Mouse (Mus musculus) heart, adult 2 months (tissue): ENCODE results near the gene Sugp2. TPM values are rescaled to one million over a fixed set of nuclear protein-coding genes. Genes with fewer than 3 reads are reported as not detected.

Experiments used
- DNase-seq, 2 experiments: peaks; one replicate each; pipeline ENCODE4 v3.0.0; 2021
- H3K27ac ChIP-seq: fragments of 200-600 bp; 2 replicates; pipeline ENCODE4 v1.8.1; 2022
- H3K27me3 ChIP-seq: fragments of 200-500 bp; 2 replicates; pipeline ENCODE4 v1.6.1; 2012; ENCODE audit warnings: mild to moderate bottlenecking, low read length, inconsistent platforms, mixed read lengths; ENCODE audit not compliant: control insufficient read depth, insufficient read depth
- H3K36me3 ChIP-seq: fragments of 200-500 bp; 2 replicates; pipeline ENCODE4 v1.6.1; 2012; ENCODE audit warnings: low read length, inconsistent platforms; ENCODE audit not compliant: control insufficient read depth, insufficient read depth
- H3K4me1 ChIP-seq: fragments of 200-500 bp; 2 replicates; pipeline ENCODE4 v1.6.1; 2011; ENCODE audit warnings: low read length; ENCODE audit not compliant: control insufficient read depth, insufficient read depth
- H3K4me3 ChIP-seq: fragments of 200-600 bp; 2 replicates; pipeline ENCODE4 v1.8.1; 2022
- H3K79me2 ChIP-seq: fragments of 200-500 bp; replicated peaks from 2 replicates; pipeline ENCODE4 v1.6.1; 2012; ENCODE audit warnings: mild to moderate bottlenecking, inconsistent platforms, low read length, moderate library complexity, mixed read lengths; ENCODE audit not compliant: control insufficient read depth, insufficient read depth
- H3K9ac ChIP-seq: fragments of 200-500 bp; 2 replicates; pipeline ENCODE4 v1.6.1; 2012; ENCODE audit warnings: low read depth, mild to moderate bottlenecking, control low read depth, inconsistent platforms, low read length, mixed read lengths
- CTCF ChIP-seq: fragments of 200-600 bp; IDR thresholded peaks from 2 replicates; pipeline ENCODE4 v1.8.1; 2022; ENCODE audit warnings: antibody characterized with exemption, mild to moderate bottlenecking, moderate library complexity
- EP300 ChIP-seq: fragments of 200-500 bp; IDR thresholded peaks from 2 replicates; pipeline ENCODE4 v1.6.1; 2011; ENCODE audit warnings: low read depth, low read length, control low read depth; ENCODE audit not compliant: insufficient read depth
- POLR2A ChIP-seq: fragments of 200-500 bp; IDR thresholded peaks from 2 replicates; pipeline ENCODE4 v1.6.1; 2011; ENCODE audit warnings: mild to moderate bottlenecking, low read depth, low read length, control low read depth; ENCODE audit not compliant: insufficient read depth
- WGBS: fragments of 180-500 bp; shearing (Covaris S2); methylation state at CpG from one replicate; pipeline ENCODE4 v1.1.7; 2018; 5-methylcytosine and 5-hydroxymethylcytosine counted together
- intact Hi-C: fragments of 180-260 bp; cut with DNase I; formaldehyde crosslinking; loops from one replicate; pipeline ENCODE4 v1.15.1; 2025
- polyA plus RNA-seq: library from polyadenylated mRNA; depleted of rRNA; stranded (reverse); fragments of >200 nt; gene quantifications from 2 replicates; pipeline ENCODE4 v1.2.3, GENCODE M21; 2012
- total RNA-seq, 2 experiments: library from RNA; stranded (reverse); gene quantifications; 2 replicates each; pipeline ENCODE4 v1.2.3; 2021

Sugp2 gene
- total and polyA plus RNA-seq, 3 experiments = 27.8 to 38.0 (median 34.3) TPM

DNA sequence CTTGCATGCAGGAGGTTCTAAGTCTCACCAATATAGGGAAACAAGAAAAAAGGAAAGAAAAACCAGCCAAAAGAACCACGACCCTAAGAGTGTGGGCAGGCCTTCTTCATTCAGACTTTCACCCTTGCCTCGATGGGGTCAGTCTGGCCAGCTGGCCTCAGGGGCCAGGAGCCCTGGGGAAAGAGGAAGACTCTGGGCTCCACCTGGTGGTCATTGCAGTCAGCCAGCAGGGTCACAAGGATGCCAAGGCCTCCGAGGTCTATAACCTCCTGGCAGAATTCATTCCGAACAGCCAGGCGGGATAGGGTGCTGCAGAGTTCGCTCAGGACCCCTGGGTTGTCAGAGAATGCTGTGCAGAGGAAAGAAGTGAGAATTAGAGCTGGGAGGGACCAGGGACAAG is 10.7 kb upstream of the Sugp2 start:
- WGBS = 37% methylated on average over 6 of the region's 6 CpGs
- H3K4me1 ChIP-seq = peaks cover 16% of the 10 kb centered on the region
- intact Hi-C loops = loop anchor here (1.0 to 5.0 kb wide), 4 partner anchors 23 to 136 kb away; no protein-coding TSS in a partner anchor

DNA sequence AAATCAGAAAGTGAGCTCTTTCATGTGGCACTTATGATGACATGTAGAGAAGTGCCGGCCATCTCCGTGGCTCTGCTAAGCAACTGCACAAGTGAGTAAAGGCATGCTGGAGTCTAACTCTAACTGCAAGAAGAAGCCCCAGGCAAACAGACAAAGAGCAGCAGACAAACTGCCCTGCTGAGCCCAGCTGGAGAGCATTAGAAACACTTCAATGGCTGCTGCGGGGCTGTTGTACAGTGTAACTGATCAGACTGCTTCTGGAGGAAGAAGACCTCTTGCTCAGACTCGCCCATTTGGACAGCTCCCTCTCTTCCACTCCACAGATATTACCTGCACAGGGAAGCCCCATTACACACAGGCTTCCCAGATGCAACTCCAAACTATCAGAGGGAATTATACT is 6.0 kb upstream of the Sugp2 start:
- intact Hi-C loops = no loop called here
- no peaks in the 10 kb centered on the region for H3K4me1 ChIP-seq
- TF ChIP-seq CTCF (no peak), POLR2A (no peak), EP300 (no peak)
- H3K27me3 ChIP-seq = no peaks in the 10 kb centered on the region
- H3K79me2 ChIP-seq = no peaks in the 10 kb centered on the region
- 85% methylated on average over 4 of the region's 4 CpGs for WGBS
- no peak overlapping the region for H3K9ac ChIP-seq
- DNase-seq = no peak
- H3K36me3 ChIP-seq = no peaks in the 10 kb centered on the region
- H3K4me3 ChIP-seq = no peak overlapping the region
- no peak overlapping the region for H3K27ac ChIP-seq

More for the DNA sequence above, 10.7 kb upstream of the Sugp2 start:
- peak; percentile 50 to 70 for DNase-seq
- no peaks in the 10 kb centered on the region for H3K27me3 ChIP-seq
- no peak overlapping the region for H3K27ac ChIP-seq
- no peak overlapping the region for H3K4me3 ChIP-seq
- no peak overlapping the region for H3K9ac ChIP-seq
- no peaks in the 10 kb centered on the region for H3K36me3 ChIP-seq
- H3K79me2 ChIP-seq = no peaks in the 10 kb centered on the region
- TF ChIP-seq CTCF (peak; percentile 84), POLR2A (no peak), EP300 (no peak)

DNA sequence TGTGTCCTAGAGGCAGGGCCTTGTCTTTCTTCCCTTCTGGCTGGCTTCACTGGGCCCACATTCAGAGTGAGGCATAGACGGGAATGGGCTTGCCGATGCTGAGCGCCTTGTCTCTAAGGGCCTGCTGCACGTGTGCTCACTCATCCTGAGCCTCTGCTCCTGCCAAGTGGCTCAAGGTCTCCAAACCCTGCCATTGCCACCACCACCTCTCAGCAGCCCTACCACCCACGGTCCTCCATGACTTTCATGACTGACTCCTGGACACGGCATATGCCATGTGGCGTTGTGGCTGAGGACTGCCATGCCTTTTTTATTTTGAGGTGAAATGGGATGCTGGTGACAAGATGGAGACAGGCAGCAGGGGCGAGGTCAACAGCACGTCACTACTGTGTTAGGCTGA is 3.2 kb upstream of the Sugp2 start:
- H3K27ac ChIP-seq = no peak overlapping the region
- H3K79me2 ChIP-seq = no peaks in the 10 kb centered on the region; the same call in 1 of the 2 replicates
- H3K4me1 ChIP-seq = peaks cover 2% of the 10 kb centered on the region; the same call in 1 of the 2 replicates
- no peak for DNase-seq
- WGBS = 91% methylated on average over 9 of the region's 9 CpGs
- no peak overlapping the region for H3K4me3 ChIP-seq
- no peak overlapping the region for H3K9ac ChIP-seq
- TF ChIP-seq EP300 = no peak
- no peak for TF ChIP-seq CTCF
- no peak for TF ChIP-seq POLR2A
- H3K27me3 ChIP-seq = no peaks in the 10 kb centered on the region
- intact Hi-C loops = loop anchor here (5.0 kb wide), 1 partner anchor 59 kb away; the partner anchor contains the start of gene Tmem161a
- H3K36me3 ChIP-seq = no peaks in the 10 kb centered on the region

DNA sequence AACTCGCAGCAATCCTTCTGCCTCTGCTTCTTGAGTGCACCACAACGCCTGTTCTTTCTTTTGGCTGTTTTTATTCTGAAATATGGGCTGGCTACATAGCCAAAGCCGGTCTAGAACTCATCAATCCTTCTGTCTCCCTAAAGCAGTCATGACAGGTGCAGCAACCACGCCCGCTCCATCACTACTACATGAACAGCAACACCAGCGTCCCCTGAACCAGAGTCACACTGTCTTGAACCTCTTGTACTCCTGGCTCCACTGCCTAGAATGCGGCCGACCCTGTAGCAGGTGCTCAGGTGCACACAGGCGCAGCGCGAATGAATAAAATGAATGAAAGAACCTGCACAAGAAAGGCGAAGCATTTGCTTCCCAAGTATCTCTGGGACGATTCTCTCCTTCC is 420 bp upstream of the Sugp2 start:
- DNase-seq = no peak
- no peak for TF ChIP-seq CTCF
- no peak for TF ChIP-seq POLR2A
- TF ChIP-seq EP300 = no peak
- H3K9ac ChIP-seq = peak overlapping the region; percentile 70
- no peaks in the 10 kb centered on the region for H3K27me3 ChIP-seq
- H3K79me2 ChIP-seq = no peaks in the 10 kb centered on the region; the same call in 1 of the 2 replicates
- peak overlapping the region; percentile 88 for H3K4me3 ChIP-seq
- 3% methylated on average over 13 of the region's 13 CpGs for WGBS
- peaks cover 2% of the 10 kb centered on the region; the same call in 1 of the 2 replicates for H3K4me1 ChIP-seq
- intact Hi-C loops = loop anchor here (2.0 to 5.0 kb wide), 2 partner anchors 21 to 61 kb away; partner anchors contain the start of genes Slc25a42 and Tmem161a
- H3K36me3 ChIP-seq = no peaks in the 10 kb centered on the region
- peak overlapping the region; percentile 100 for H3K27ac ChIP-seq

DNA sequence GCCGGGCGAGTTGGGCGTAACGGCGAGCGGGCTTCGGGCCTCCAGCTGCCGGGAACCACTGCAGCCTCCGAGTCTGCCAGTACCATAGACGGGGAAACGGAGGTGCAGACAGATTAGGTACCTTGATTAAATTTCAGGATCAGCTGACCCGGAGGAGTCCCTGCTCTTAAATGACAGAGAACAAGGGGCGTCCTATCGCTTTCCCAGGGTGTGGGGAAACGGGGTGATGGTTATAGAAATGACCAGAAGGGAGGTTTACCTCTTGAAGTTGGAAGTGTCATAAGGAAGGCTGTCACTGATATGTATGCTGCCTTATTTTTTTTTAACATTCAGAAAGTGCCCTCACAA is 729 bp downstream of the Sugp2 start:
- Histone ChIP-seq H3K9ac (peak overlapping the region; percentile 67), H3K4me3 (peak overlapping the region; percentile 88), H3K36me3 (no peaks in the 10 kb centered on the region), H3K27ac (peak overlapping the region; percentile 100), H3K27me3 (no peaks in the 10 kb centered on the region), H3K4me1 (peaks cover 2% of the 10 kb centered on the region; the same call in 1 of the 2 replicates), H3K79me2 (no peaks in the 10 kb centered on the region; the same call in 1 of the 2 replicates)
- TF ChIP-seq CTCF (no peak), POLR2A (no peak), EP300 (no peak)
- intact Hi-C loops = loop anchor here (2.0 to 5.0 kb wide), 2 partner anchors 22 to 62 kb away; partner anchors contain the start of genes Slc25a42 and Tmem161a
- WGBS = under 1% methylated on average over 15 of the region's 15 CpGs
- no peak for DNase-seq

DNA sequence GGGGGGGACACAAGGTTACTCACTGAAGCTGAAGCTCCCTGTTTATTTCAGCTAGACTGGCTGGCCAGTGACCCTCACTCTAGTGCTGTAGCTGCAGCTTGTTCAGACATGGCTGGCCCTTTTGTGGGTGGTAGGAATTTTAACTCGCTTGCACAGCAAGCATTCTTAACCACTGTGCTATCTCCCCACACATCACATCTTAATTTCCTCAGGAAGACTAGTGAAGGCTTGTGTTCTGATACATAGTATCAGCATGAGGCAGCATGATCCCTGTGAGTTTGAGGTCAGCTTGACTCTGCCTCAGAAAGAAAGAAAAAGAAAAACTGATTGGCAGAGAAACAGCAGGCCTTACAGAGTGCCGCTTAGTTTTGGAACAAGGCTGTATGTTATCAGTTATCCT is 3.8 kb downstream of the Sugp2 start:
- Histone ChIP-seq H3K4me3 (no peak overlapping the region), H3K9ac (no peak overlapping the region), H3K79me2 (no peaks in the 10 kb centered on the region; the same call in none of the 2 replicates), H3K36me3 (no peaks in the 10 kb centered on the region), H3K4me1 (peaks cover 2% of the 10 kb centered on the region; the same call in 1 of the 2 replicates), H3K27me3 (no peaks in the 10 kb centered on the region), H3K27ac (no peak overlapping the region)
- no peak for TF ChIP-seq CTCF
- TF ChIP-seq POLR2A = no peak
- no peak for TF ChIP-seq EP300
- whole genome bisulfite sequencing = 57% methylated on average over 2 of the region's 2 CpGs
- intact Hi-C loops = no loop called here
- DNase-seq = no peak
